Comparison of ENCODE assay signal across 15 mouse cellular contexts in the genomic region with DNA sequence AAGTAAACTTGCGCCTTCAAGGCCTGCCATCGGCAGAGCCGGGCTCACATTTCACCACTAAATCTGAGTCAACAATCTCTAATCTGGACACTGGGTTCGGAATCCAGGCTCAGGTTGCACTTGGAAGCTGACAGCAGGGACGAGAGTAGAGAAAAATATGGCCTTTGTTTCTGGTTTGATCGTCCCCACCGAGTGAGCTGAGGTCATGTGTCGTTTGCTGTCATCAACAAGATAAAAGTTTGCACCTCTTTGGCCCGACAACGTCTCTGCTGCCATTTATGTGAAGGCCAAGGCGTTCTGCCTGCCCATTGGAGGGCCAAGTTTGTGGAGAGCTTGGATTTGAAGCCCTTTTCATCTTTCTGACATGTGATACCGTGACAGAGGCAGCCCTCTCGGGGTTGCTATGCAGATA.
DNase-seq lines count a peak whose midpoint lies in the region; ATAC-seq and TF ChIP-seq lines count a peak whose summit lies in the region.
"Had no signal": no experiment of that assay in that cellular context is flagged by ENCODE, and none has a peak within 500 bp of the region (broad histone marks: within the 10 kb centered on the region; RNA-seq: fewer than 3 reads in every experiment).

No protein-coding gene starts in this region.

- H3K9me3 ChIP-seq in kidney, postnatal 0 days (replicated peaks; ENCODE audit: low read length), result no peaks in the 10 kb centered on the region
- no peaks in the 10 kb centered on the region for H3K9me3 ChIP-seq in hindbrain, embryonic 13.5 days
- H3K9me3 ChIP-seq: liver, embryonic 12.5 days; neural tube, embryonic 13.5 days had no signal

- H3K4me1 ChIP-seq in kidney, postnatal 0 days (replicated peaks; ENCODE audit: insufficient read depth, low read length), result peaks cover 14% of the 10 kb centered on the region
- H3K4me1 ChIP-seq in hindbrain, embryonic 13.5 days (replicated peaks), result peaks cover 30% of the 10 kb centered on the region
- H3K4me1 ChIP-seq: liver, embryonic 12.5 days had no signal

- no peak overlapping the region for H3K27ac ChIP-seq in kidney, postnatal 0 days
- no peak overlapping the region for H3K27ac ChIP-seq in hindbrain, embryonic 13.5 days
- H3K27ac ChIP-seq: liver, embryonic 12.5 days; neural tube, embryonic 13.5 days had no signal

- H3K27me3 ChIP-seq in kidney, postnatal 0 days (ENCODE audit: insufficient read depth, low read length), result no peaks in the 10 kb centered on the region
- H3K27me3 ChIP-seq in hindbrain, embryonic 13.5 days, result no peaks in the 10 kb centered on the region

- TF ChIP-seq CTCF in kidney, postnatal 0 days (IDR thresholded peaks at IDR 0.05; ENCODE audit: low read depth), result no peak

- no peak overlapping the region for H3K4me3 ChIP-seq in kidney, postnatal 0 days (replicated peaks; ENCODE audit: low read depth, low read length)
- no peak overlapping the region for H3K4me3 ChIP-seq in hindbrain, embryonic 13.5 days
- H3K4me3 ChIP-seq: liver, embryonic 12.5 days; neural tube, embryonic 13.5 days had no signal

- no peaks in the 10 kb centered on the region for H3K36me3 ChIP-seq in kidney, postnatal 0 days (ENCODE audit: insufficient read depth, low read length)
- H3K36me3 ChIP-seq in hindbrain, embryonic 13.5 days, result no peaks in the 10 kb centered on the region
- H3K36me3 ChIP-seq: liver, embryonic 12.5 days; neural tube, embryonic 13.5 days had no signal

- no peak for ATAC-seq in kidney, postnatal 0 days (replicated peaks; ENCODE audit: low FRiP score, low read depth)
- ATAC-seq in megakaryocyte-erythroid progenitor cell, adult 5-6 weeks (replicated peaks; ENCODE audit: low FRiP score, low TSS enrichment, poor library complexity, severe bottlenecking), result no peak
- no peak for ATAC-seq in hindbrain, embryonic 13.5 days (ENCODE audit: low FRiP score)
- ATAC-seq: forebrain, postnatal 0 days; liver, embryonic 12.5 days had no signal

- no peak overlapping the region for H3K4me2 ChIP-seq in kidney, postnatal 0 days (ENCODE audit: low read length)
- no peak overlapping the region for H3K4me2 ChIP-seq in hindbrain, embryonic 13.5 days
- H3K4me2 ChIP-seq: liver, embryonic 12.5 days had no signal

- peak; percentile 38 for DNase-seq in adrenal gland, adult 2 months
- no peak for DNase-seq in adrenal gland, adult 8-10 months
- DNase-seq in kidney, postnatal 0 days (ENCODE audit: low spot score), result peak; percentile 73
- no peak for DNase-seq in kidney, postnatal 10 days
- peak; percentile 24 for DNase-seq in gastrocnemius, postnatal 10 days
- DNase-seq in skeletal muscle tissue, adult 2 months (ENCODE audit: low read depth, low spot score), result peak; percentile 79
- DNase-seq: cerebellum, adult 11 months; forebrain, postnatal 0 days; kidney, adult 8-10 months; midbrain, embryonic 14.5 days; retina, postnatal 1 day had no signal

- no peak overlapping the region for H3K9ac ChIP-seq in kidney, postnatal 0 days (ENCODE audit: low read depth, low read length)
- H3K9ac ChIP-seq in hindbrain, embryonic 13.5 days, result no peak overlapping the region
- H3K9ac ChIP-seq: forebrain, postnatal 0 days; liver, embryonic 12.5 days; neural tube, embryonic 13.5 days had no signal

- 21% methylated on average over 13 of the region's 13 CpGs for WGBS in kidney, postnatal 0 days
- WGBS in hindbrain, embryonic 13.5 days, result 46% methylated on average over 13 of the region's 13 CpGs

Comparison
In these comparisons a context has a peak if more than half of its experiments do, and no peak if none do; other contexts are left out.
1. DNase-seq: peak in adrenal gland, adult 2 months (single experiment), kidney, postnatal 0 days (single experiment), gastrocnemius, postnatal 10 days (single experiment) and skeletal muscle tissue, adult 2 months (single experiment); none in adrenal gland, adult 8-10 months (single experiment) and kidney, postnatal 10 days (single experiment).